Mouse (Mus musculus): ENCODE data around the gene Sdk1.

The Sdk1 gene

GRCm38 (mm10) chr5:142150756-142151155 lies 909.5 kb downstream of the Sdk1 start:
- DNase-seq: no peak

- no peak for DNase-seq
Observed at GRCm38 (mm10) chr5:142156868-142157852, 915.9 kb downstream of the Sdk1 start.

- DNase-seq: no peak
Observed at GRCm38 (mm10) chr5:142163483-142163882, 922.2 kb downstream of the Sdk1 start.

DNA sequence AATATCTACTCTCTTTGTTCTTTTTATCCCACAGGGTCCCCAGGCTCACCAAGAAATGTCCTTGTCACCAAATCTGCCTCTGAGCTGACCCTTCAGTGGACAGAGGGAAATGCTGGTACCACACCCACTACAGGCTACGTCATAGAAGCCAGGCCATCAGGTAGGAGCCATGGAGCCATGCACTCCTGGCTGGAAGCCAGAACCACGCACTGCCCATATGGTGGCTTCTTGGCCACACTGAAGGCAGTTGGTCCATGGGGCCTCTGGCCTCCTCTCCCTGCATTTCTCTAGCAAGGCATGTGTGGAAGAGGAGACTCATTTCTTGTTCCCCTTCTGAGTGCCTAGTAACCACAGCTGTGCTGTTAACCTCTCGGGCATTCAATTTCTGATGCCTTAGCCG lies 932.3 kb downstream of the Sdk1 start:
- no peak for DNase-seq

DNA sequence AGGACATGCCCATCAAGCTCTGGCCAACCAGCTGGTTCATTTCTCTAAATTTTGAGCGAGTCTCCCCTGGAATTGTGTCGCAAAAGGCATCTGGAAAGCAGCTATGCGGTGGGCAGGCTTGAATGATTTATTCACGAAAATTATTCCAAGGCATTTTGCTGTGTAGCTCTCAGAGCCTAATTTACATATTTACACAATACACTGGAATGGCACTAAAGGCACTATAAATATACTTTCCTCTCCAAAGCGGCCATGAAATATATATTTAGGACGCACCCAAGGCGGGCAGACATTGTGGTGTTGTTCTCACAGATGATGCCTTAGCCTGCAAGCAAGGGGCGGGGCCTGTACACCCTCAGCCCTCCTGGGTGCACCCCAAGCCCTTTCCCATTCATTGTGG lies 936.9 kb downstream of the Sdk1 start:
- no peak for DNase-seq

- DNase-seq: no peak
Observed at GRCm38 (mm10) chr5:142179304-142179703, 938.0 kb downstream of the Sdk1 start.

GRCm38 (mm10) chr5:142181862-142182261 lies 940.6 kb downstream of the Sdk1 start:
- DNase-seq: no peak

DNA sequence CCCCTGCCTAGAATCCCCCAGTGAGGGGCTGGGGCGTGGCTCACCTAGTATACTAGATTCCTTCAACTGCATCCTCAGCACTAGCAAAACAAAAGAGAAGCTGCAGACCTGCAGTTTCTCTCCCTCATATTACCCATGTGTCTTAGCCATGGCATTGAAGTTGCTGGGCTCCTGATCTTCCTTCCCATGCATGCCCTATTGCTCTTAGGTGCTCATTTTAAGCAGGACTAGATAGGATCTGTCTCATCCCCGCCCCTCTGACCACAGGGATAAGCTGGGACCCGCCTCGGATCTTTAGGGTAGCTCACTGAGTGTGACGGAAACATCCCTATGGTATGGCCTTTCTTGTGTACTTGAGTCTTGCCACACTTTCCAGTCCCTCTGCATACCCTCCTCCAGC lies 947.5 kb downstream of the Sdk1 start:
- DNase-seq: no peak

DNA sequence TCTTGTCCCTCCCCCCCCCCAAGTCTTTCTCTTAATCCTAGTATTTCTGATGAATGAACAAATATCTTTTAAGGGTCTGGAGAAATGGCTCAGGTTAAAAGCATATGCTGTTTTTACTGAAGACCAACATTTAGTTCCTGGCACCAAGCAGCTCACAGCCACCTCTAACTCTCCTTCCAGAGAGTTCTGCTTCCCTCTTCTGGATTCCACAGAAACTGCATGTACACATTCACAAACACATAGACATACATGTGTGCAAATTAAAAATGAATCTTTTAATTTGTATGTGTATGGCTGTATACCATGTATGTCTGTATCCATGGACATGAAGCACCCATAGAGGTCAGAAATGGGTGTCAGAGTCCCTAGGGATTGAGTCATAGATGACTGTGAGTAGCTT lies 968.6 kb downstream of the Sdk1 start:
- no peak for DNase-seq

DNA sequence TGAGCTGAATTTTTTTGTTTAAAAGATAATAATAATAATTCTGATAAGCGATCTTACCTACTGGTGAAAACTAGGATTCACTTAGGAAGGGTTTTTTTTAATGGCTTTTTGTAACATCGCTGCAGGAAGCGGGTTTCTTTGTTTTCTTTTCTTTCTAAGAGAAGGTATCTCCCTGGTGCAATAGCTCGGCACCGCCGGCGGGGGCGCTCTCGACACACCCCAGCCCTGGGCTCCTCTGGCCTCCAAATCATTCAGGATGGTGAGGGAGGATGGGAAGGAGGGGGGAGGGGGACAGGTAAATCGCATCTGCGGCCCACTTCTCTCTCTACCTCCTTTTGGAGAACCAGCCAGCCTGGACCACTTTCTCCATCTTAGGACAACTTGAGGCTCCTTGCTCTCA lies 971.0 kb downstream of the Sdk1 start:
- DNase-seq: peak; percentile 3 to 9

- no peak for DNase-seq
Observed at GRCm38 (mm10) chr5:142215981-142216380, 974.7 kb downstream of the Sdk1 start.

GRCm38 (mm10) chr5:142220851-142221503 lies 979.7 kb downstream of the Sdk1 start:
- no peak for DNase-seq

GRCm38 (mm10) chr5:142228957-142229810 lies 987.9 kb downstream of the Sdk1 start:
- no peak for DNase-seq

DNA sequence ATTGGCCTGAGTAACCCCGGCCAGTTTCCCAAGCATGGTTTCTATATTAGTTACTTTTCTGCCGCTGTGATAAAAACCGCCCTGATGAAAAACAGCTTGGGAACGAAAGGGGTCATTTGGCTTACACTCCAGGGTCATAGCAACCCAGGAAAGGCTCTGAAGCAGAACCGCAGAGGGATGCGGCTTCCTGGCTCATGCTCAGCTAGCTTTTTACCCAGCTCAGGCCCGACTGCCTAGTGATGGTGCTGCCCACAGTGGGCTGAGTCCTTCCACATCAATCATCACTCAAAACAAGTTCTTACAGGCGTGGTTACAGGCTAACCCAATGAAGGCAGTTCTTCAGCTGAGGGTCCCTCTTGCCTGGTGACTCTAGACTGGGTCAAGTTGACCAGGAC lies 988.5 kb downstream of the Sdk1 start:
- DNase-seq: no peak

DNA sequence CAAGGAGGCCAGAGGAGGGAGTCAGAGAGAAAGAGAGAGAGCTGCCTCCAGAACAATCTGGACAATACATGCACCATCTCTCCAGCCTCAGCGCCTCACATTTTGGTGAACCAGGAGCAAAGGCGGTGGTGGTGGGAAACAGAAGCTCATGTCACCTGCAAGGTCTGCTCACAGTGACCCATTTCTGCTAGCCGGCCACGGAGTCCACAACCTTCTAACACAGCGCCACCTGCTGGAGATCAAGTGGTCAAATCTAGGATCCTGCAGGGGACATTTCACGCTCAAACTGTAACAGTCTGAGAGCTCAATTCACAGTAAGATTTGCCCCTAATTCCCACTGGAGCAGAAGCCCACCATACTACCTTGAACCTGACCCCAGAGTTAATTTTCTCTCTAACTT lies 999.0 kb downstream of the Sdk1 start:
- no peak for DNase-seq

DNA sequence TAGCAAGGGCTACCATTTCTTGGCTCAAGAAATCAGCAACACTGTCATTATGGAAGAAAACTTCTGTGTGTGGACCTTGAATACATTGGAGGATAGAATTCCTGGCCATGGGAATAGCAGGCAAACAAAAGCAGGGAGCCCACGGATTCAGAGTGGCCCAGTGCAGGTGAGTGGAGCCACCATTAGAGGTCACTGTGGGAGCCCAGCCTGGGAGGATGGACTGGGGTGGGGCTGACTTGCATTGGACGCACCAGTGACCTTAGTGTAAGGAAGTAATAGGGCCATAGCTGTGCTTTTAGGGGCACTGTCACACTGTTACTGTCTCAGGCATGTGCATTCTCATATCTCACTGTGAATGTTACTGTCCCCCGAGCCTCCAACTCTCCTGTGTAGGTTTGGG lies 1001.3 kb downstream of the Sdk1 start:
- no peak for DNase-seq

- DNase-seq: no peak
Observed at GRCm38 (mm10) chr5:142243069-142243468, 1001.8 kb downstream of the Sdk1 start.

DNA sequence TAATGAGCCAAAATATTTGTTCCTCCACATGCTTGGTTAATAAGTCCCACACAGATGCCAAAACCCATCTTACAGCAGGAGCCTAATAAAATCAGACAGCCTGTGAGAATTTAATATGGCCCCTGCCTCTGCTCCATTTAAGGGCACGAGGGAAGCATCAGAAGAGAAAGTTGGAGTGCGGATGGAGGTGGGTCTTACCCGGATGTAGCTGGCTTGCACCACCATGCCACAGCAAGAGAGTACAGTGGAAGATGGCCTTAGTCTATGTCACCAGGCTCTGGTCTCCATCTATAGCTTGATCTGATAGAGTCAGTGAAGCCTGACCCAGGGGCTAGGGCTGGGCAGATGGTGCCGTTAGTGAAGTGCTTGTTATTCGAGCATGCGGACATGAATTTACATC lies 1014.9 kb downstream of the Sdk1 start:
- DNase-seq: no peak

DNA sequence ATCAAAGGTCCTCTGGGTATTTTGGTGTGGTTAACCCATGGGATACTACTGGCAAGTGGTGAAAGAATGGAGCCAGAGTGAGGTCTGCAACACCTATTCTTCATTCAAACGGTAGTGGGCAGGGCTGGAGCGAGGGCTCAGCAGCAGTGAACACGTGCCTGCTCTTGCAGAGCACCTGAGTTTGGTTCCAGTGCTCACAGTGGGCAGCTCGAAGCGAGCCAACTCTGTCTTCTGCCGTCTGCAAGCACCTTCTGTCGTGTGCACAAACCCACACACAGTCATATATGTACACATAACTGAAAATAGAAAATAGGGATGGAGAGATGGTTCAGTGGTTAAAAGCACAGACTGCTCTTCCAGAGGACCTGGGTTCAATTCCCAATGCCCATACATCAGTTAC lies 1017.4 kb downstream of the Sdk1 start:
- no peak for DNase-seq

DNA sequence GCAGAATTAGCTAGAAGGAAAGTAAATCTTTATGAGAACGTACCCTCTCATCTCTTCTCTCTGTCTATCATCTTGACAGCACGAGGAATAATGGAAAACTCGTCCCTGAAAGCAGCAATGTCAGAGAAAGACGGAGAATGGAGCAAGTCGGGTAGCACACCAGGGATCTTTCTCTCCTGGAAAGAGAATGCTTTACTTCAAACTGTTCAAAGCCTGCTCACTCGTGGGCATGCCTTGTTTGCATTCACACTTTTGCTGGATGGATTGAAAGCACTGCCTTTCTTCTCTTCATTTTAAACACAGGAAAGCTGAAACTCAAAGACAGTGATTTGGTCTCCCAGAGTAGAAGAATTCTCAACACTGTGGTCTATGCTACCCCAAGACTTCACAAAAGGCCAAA lies 1020.8 kb downstream of the Sdk1 start:
- DNase-seq: no peak

All from thymus, adult 18-20 months (tissue).